Mouse (Mus musculus) forebrain, embryonic 10.5 days (tissue): ENCODE measurements around the gene Gm20894. TPM values are rescaled to one million over a fixed set of nuclear protein-coding genes. Genes with fewer than 3 reads are reported as not detected.
"Not testable (repeated sequence)": the region's sequence is repeated elsewhere in the genome, so short reads cannot be mapped to it uniquely, and the experiment has no call there.

ENCODE experiments used
- DNase-seq: peaks from one replicate; pipeline ENCODE4 v3.0.0-alpha.2; 2017; ENCODE audit warnings: low spot score; ENCODE audit errors: extremely low spot score
- H3K27ac ChIP-seq: fragments of 300-500 bp; sonication (generic); 2 replicates; pipeline ENCODE4 v1.5.1; 2016; ENCODE audit warnings: mild to moderate bottlenecking
- H3K27me3 ChIP-seq: fragments of 300-500 bp; sonication (generic); 2 replicates; pipeline ENCODE4 v1.6.1; 2016; ENCODE audit warnings: mild to moderate bottlenecking; ENCODE audit not compliant: poor library complexity, severe bottlenecking
- H3K36me3 ChIP-seq: fragments of 300-500 bp; sonication (generic); replicated peaks from 2 replicates; pipeline ENCODE4 v1.6.1; 2016; ENCODE audit warnings: mild to moderate bottlenecking, moderate library complexity
- H3K4me1 ChIP-seq: fragments of 300-500 bp; sonication (generic); 2 replicates; pipeline ENCODE4 v1.6.1; 2016
- H3K4me3 ChIP-seq: fragments of 300-500 bp; sonication (generic); 2 replicates; pipeline ENCODE4 v1.5.1; 2016; ENCODE audit warnings: mild to moderate bottlenecking, moderate library complexity
- H3K9me3 ChIP-seq: fragments of 300-500 bp; sonication (generic); 2 replicates; pipeline ENCODE4 v1.6.1; 2016; ENCODE audit warnings: mild to moderate bottlenecking, moderate library complexity
- WGBS: fragments of 180-500 bp; shearing (Covaris S2); methylation state at CpG from one replicate; pipeline ENCODE4 v1.1.7; 2016; 5-methylcytosine and 5-hydroxymethylcytosine counted together
- polyA plus RNA-seq: library from polyadenylated mRNA; unstranded; fragments of >200 nt; fragmentation: Nextera tagmentation; extraction: Ambion mirVana; gene quantifications from 2 replicates; pipeline ENCODE4 v1.2.1, GENCODE M21; 2016

The Gm20894 gene
- polyA plus RNA-seq = not detected in 2 replicates

- not testable (repeated sequence) for H3K27me3 ChIP-seq, H3K27ac ChIP-seq, H3K9me3 ChIP-seq, DNase-seq, H3K4me3 ChIP-seq, H3K36me3 ChIP-seq, H3K4me1 ChIP-seq
- WGBS = no CpG with 5 or more reads among the region's 5 CpGs
These were observed at the start of gene Gm20894 for GRCm38 (mm10) chrY:28271412-28271811. Gene Gm20894 (minus strand): TSS chrY:28271512.
